Mouse (Mus musculus) cerebellum, adult 2 months (tissue): Measurements from ENCODE around the gene Hsf5. TPM values are rescaled to one million over a fixed set of nuclear protein-coding genes. Genes with fewer than 3 reads are reported as not detected.
A peak's percentile ranks its signal among the peaks of the same experiment; 100 is the strongest.

Source experiments
- DNase-seq, 2 experiments: peaks; one replicate each; pipeline ENCODE4 v3.0.0; 2021
- H3K27ac ChIP-seq: fragments of 200-500 bp; 2 replicates; pipeline ENCODE4 v1.5.1; 2012; ENCODE audit warnings: low read length, control low read depth, inconsistent platforms; ENCODE audit not compliant: insufficient read depth
- H3K27me3 ChIP-seq: fragments of 200-500 bp; 2 replicates; pipeline ENCODE4 v1.6.1; 2012; ENCODE audit warnings: inconsistent platforms, mild to moderate bottlenecking, low read length, moderate library complexity; ENCODE audit not compliant: control insufficient read depth, insufficient read depth
- H3K4me1 ChIP-seq: fragments of 200-500 bp; 2 replicates; pipeline ENCODE4 v1.6.1; 2011; ENCODE audit warnings: low read length; ENCODE audit not compliant: control insufficient read depth, insufficient read depth
- H3K4me3 ChIP-seq: fragments of 200-500 bp; replicated peaks from 2 replicates; pipeline ENCODE3; 2011; ENCODE audit warnings: mild to moderate bottlenecking, low read depth, low read length, control low read depth; ENCODE audit not compliant: insufficient read depth
- CTCF ChIP-seq: fragments of 200-500 bp; IDR thresholded peaks from 2 replicates; pipeline ENCODE4 v1.5.1; 2011; ENCODE audit warnings: low read depth, mild to moderate bottlenecking, control low read depth, low read length, moderate library complexity, borderline replicate concordance; ENCODE audit not compliant: insufficient read depth
- POLR2A ChIP-seq: fragments of 200-500 bp; IDR thresholded peaks from 2 replicates; pipeline ENCODE4 v1.6.1; 2011; ENCODE audit warnings: low read length, control low read depth, borderline replicate concordance; ENCODE audit not compliant: insufficient read depth
- WGBS: fragments of 180-500 bp; shearing (Covaris S2); methylation state at CpG from one replicate; pipeline ENCODE4 v1.1.7; 2018; 5-methylcytosine and 5-hydroxymethylcytosine counted together
- polyA plus RNA-seq: library from polyadenylated mRNA; depleted of rRNA; stranded (reverse); fragments of >200 nt; gene quantifications from 2 replicates; pipeline ENCODE4 v1.2.3, GENCODE M21; 2012

Gene Hsf5
- polyA plus RNA-seq, 1 experiment: 0.43 TPM

GRCm38 (mm10) chr11:87629859-87630258 lies 12.9 kb downstream of the Hsf5 start:
- Histone ChIP-seq H3K4me3 (no peak overlapping the region), H3K4me1 (no peaks in the 10 kb centered on the region; the same call in 1 of the 2 replicates), H3K27me3 (no peaks in the 10 kb centered on the region), H3K27ac (no peak overlapping the region)
- TF ChIP-seq CTCF: peak; percentile 60
- TF ChIP-seq POLR2A: no peak
- DNase-seq: no peak
- WGBS: 29% methylated on average over 10 of the region's 10 CpGs

GRCm38 (mm10) chr11:87638793-87639192 lies 21.8 kb downstream of the Hsf5 start:
- no peak for DNase-seq
- no peaks in the 10 kb centered on the region for H3K27me3 ChIP-seq
- H3K4me1 ChIP-seq: no peaks in the 10 kb centered on the region; the same call in 1 of the 2 replicates
- peak overlapping the region; percentile 42 for H3K27ac ChIP-seq
- TF ChIP-seq POLR2A (no peak), CTCF (no peak)
- 37% methylated on average over 2 of the region's 2 CpGs for WGBS
- peak overlapping the region; percentile 58 for H3K4me3 ChIP-seq

GRCm38 (mm10) chr11:87639206-87639605 lies 22.2 kb downstream of the Hsf5 start:
- Histone ChIP-seq H3K27ac (peak overlapping the region; percentile 42), H3K27me3 (no peaks in the 10 kb centered on the region), H3K4me3 (peak overlapping the region; percentile 58), H3K4me1 (no peaks in the 10 kb centered on the region; the same call in 1 of the 2 replicates)
- DNase-seq: peak; percentile 71 to 73
- peak; percentile 80 for TF ChIP-seq POLR2A
- no peak for TF ChIP-seq CTCF
- WGBS: 2% methylated on average over 29 of the region's 29 CpGs

DNA sequence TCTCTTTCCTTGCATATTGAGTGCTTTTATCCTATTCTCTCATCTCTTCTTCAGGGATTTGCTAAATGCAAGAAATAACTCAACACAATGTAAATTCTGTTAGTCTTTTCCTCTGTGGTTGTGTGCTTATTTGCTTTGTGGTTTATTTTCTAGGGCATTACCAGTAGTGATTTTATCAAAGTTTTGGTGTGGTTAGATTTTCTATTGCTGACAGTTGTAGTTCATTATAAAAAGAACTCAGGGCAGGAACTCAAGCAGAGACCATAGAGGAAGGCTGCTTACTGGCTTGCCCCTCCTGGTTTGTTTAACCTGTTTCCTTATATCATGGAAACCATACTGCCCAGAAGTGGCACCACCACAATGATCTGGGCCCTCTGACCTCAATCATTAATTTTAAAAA lies 25.9 kb downstream of the Hsf5 start:
- Histone ChIP-seq H3K4me3 (no peak overlapping the region), H3K4me1 (no peaks in the 10 kb centered on the region; the same call in 1 of the 2 replicates), H3K27ac (no peak overlapping the region), H3K27me3 (no peaks in the 10 kb centered on the region)
- DNase-seq: no peak
- TF ChIP-seq CTCF (no peak), POLR2A (no peak)

GRCm38 (mm10) chr11:87654693-87655092 lies 37.7 kb downstream of the Hsf5 start:
- TF ChIP-seq CTCF: no peak
- no peak for TF ChIP-seq POLR2A
- WGBS: 83% methylated on average over 5 of the region's 5 CpGs
- Histone ChIP-seq H3K27me3 (no peaks in the 10 kb centered on the region), H3K4me3 (no peak overlapping the region), H3K27ac (no peak overlapping the region), H3K4me1 (no peaks in the 10 kb centered on the region)
- no peak for DNase-seq

DNA sequence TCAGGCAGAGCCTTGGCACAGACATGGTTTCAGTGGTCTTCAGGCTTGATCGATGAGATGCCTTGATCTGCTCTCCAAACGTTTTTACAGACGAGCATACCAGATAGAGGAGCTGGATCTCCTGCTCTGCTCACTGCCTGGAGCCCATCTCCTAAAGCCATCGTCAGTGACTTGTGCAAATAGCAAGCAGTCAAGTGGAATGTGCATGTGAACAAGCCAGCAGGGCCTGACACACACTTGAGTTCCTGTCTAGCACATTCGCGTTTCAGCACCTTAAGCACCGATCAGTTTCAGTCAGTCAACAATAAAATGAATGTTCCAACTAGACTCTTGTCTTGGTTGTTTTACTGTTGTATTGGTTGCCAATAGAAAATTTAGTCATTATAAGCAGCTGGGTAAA lies 42.3 kb downstream of the Hsf5 start:
- Histone ChIP-seq H3K4me1 (no peaks in the 10 kb centered on the region), H3K27me3 (no peaks in the 10 kb centered on the region), H3K4me3 (no peak overlapping the region), H3K27ac (no peak overlapping the region)
- no peak for TF ChIP-seq POLR2A
- no peak for TF ChIP-seq CTCF
- 67% methylated on average over 7 of the region's 7 CpGs for WGBS
- no peak for DNase-seq

DNA sequence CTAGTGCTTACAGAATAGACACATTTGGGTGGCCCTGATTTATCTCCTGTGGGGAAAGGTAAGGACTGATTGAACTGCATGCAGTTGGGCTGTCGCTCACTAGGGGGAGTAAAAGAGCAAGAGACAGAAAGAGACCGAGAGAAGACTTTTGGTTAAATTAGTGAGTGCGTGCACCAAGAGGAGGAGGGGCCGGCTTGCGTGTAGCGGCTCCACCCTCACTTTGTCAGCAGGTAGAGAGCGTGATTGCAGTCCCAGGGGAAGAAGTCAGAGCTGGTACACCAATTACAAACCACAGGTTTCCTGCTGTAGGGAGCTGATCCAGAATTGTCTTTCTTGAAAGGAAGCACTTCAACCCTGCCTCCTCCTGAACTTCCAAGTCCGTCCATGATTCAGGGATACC lies 45.4 kb downstream of the Hsf5 start, which contains the start of gene Rnf43:
TSS of gene Rnf43 (plus strand) at position 316 of the 400 bp plus-strand sequence.
- Histone ChIP-seq H3K4me1 (no peaks in the 10 kb centered on the region), H3K27me3 (no peaks in the 10 kb centered on the region), H3K27ac (no peak within 1 kb of the TSS), H3K4me3 (peak within 1 kb of the TSS; percentile 71)
- WGBS: under 1% methylated on average over 8 of the region's 8 CpGs
- TF ChIP-seq POLR2A: no peak
- TF ChIP-seq CTCF: peak; percentile 70
- DNase-seq: peak; percentile 85 to 92

DNA sequence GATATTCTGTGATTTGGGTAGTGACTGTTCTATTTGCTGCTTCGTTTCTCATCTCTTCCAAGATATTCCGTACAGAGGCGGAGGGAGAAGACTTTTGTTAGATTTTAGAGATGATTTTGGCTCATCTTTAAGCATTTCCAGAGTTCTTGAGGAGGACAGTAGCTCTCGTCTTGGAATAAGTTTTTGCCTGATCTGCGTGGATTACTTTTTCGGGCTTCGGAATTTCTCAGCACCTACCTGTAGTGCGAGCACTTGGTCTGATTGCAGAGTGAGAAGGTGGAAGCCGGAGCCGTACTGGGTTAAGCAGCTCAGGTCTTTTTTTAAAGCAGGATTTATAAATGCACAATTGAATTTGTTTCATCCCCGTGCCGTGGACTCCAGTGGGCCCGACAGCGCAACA lies 45.9 kb downstream of the Hsf5 start:
- Histone ChIP-seq H3K4me1 (no peaks in the 10 kb centered on the region), H3K27me3 (no peaks in the 10 kb centered on the region), H3K27ac (no peak overlapping the region), H3K4me3 (peak overlapping the region; percentile 71)
- TF ChIP-seq POLR2A (no peak), CTCF (no peak)
- 9% methylated on average over 14 of the region's 14 CpGs for WGBS
- DNase-seq: no peak

- Histone ChIP-seq H3K27me3 (no peaks in the 10 kb centered on the region), H3K4me1 (no peaks in the 10 kb centered on the region), H3K27ac (no peak overlapping the region), H3K4me3 (no peak overlapping the region)
- DNase-seq: no peak
- 88% methylated on average over 6 of the region's 6 CpGs for WGBS
- TF ChIP-seq POLR2A (no peak), CTCF (no peak)
Observed at GRCm38 (mm10) chr11:87663948-87664347, 47.0 kb downstream of the Hsf5 start.
